Mouse (Mus musculus) megakaryocyte, embryonic 14.5 days (primary cell): ENCODE results near the gene Fcna.

Experiments
- FLI1 ChIP-seq: IDR thresholded peaks from 2 replicates; pipeline ENCODE4 v1.6.1; 2012; ENCODE audit warnings: low read length, inconsistent platforms, mixed read lengths
- GATA1 ChIP-seq: IDR thresholded peaks from 3 replicates; pipeline ENCODE4 v1.6.1; 2012; ENCODE audit warnings: mixed read lengths, low read length, inconsistent platforms, borderline replicate concordance

- TF ChIP-seq GATA1 (no peak), FLI1 (no peak)
Observed at GRCm38 (mm10) chr2:25666516-25666915, 38.7 kb upstream of the Fcna start.
